ENCODE assay signal across 8 mouse cellular contexts in the genomic region with DNA sequence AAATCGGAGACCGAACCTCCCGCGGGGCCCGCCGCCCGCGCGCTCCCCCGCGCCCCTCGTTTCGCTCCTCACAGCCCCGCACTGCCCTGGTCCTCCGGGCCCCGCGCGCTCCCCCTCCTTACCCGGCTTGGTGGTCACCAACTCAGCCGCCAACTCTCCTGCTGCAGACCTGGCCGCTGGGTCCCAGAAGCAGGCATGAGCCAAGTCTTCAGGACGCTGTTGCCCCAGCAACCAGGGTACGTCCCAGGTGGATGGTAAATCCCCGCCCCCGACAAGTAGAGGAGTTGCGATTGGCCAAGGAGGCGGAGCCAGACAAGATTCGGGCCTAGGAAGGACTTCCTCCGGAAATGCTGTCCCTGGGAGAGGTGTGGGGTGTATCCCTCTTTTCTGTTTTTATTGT. TPM values are rescaled to one million over a fixed set of nuclear protein-coding genes. Genes with fewer than 3 reads are reported as not detected.
DNase-seq lines count a peak whose midpoint lies in the region; ATAC-seq lines count a peak whose summit lies in the region.

A gene (minus strand): TSS at position 240 of the 400 bp plus-strand sequence.

- peak within 1 kb of the TSS; percentile 49 for H3K4me2 ChIP-seq in embryonic facial prominence, embryonic 15.5 days (replicated peaks)

- H3K36me3 ChIP-seq in embryonic facial prominence, embryonic 15.5 days = no peaks in the 10 kb centered on the region

- no peak within 1 kb of the TSS for H3K9ac ChIP-seq in embryonic facial prominence, embryonic 15.5 days

- ATAC-seq in embryonic facial prominence, embryonic 15.5 days (ENCODE audit: insufficient number of reproducible peaks, low FRiP score, low TSS enrichment, low read depth) = 0 out of 2 replicates have a peak, but pooled peaks have one; percentile 56
- no peak for ATAC-seq in CD4-positive, CD25-positive, alpha-beta regulatory T cell, adult 4 months

- peaks cover 19% of the 10 kb centered on the region for H3K27me3 ChIP-seq in embryonic facial prominence, embryonic 15.5 days

- WGBS in embryonic facial prominence, embryonic 15.5 days = 1% methylated on average over 29 of the region's 29 CpGs

- peak within 1 kb of the TSS; percentile 34 for H3K4me3 ChIP-seq in embryonic facial prominence, embryonic 15.5 days (replicated peaks)

- H3K27ac ChIP-seq in embryonic facial prominence, embryonic 15.5 days (replicated peaks) = no peak within 1 kb of the TSS

- no peaks in the 10 kb centered on the region for H3K9me3 ChIP-seq in embryonic facial prominence, embryonic 15.5 days (replicated peaks)

- intact Hi-C loops in left cerebral cortex, postnatal 36 days (cut with DNase I) = no loop called here

- peaks cover 4% of the 10 kb centered on the region for H3K4me1 ChIP-seq in embryonic facial prominence, embryonic 15.5 days

- peak; percentile 64 for DNase-seq in layer of hippocampus, adult 9-11 months
- DNase-seq in layer of hippocampus, postnatal 14 days (ENCODE audit: low spot score in 2 of 2) = no peak
- peak; percentile 69 to 76 for DNase-seq in left cerebral cortex, postnatal 36 days (ENCODE audit: low spot score in 2 of 2)
- DNase-seq in right cerebral cortex, adult 2 months (ENCODE audit: low spot score in 2 of 2) = peak; percentile 82
- no peak for DNase-seq in urinary bladder, postnatal 14 days (ENCODE audit: low spot score)
- no peak for DNase-seq in urinary bladder, adult 2 months (ENCODE audit: low spot score)

RNA-seq across cellular contexts. Expression of the gene that starts here (rescaled TPM):
- 1 to 10 TPM; 4.4 to 5.7 TPM for total RNA-seq in layer of hippocampus, postnatal 14 days (2021)
- 0.85 and 1.3 TPM in 2 replicates for polyA plus RNA-seq in embryonic facial prominence, embryonic 15.5 days (2015; fragmentation: Nextera tagmentation; extraction: Ambion mirVana)
- total RNA-seq in left cerebral cortex, postnatal 36 days (2021) = 10 to 100 TPM; 13.0 to 13.7 TPM
- polyA plus RNA-seq in CD4-positive, CD25-positive, alpha-beta regulatory T cell, adult 4 months (2017; shearing (Covaris generic)) = not detected
- 0.09 and 0.12 TPM in 2 replicates for polyA plus RNA-seq in urinary bladder, adult 2 months (2012; rRNA removed)

Comparison
In these comparisons a context has a peak if more than half of its experiments do, and no peak if none do; other contexts are left out.
1. DNase-seq: peak in layer of hippocampus, adult 9-11 months (single experiment), left cerebral cortex, postnatal 36 days (2 of 2) and right cerebral cortex, adult 2 months (2 of 2); none in layer of hippocampus, postnatal 14 days (0 of 2), urinary bladder, postnatal 14 days (single experiment) and urinary bladder, adult 2 months (single experiment).